Mouse (Mus musculus): ENCODE measurements around the gene Ppa1. TPM values are rescaled to one million over a fixed set of nuclear protein-coding genes. Genes with fewer than 3 reads are reported as not detected.

Gene Ppa1
- polyA plus RNA-seq (2021; fragmentation: Nextera tagmentation), result 144 and 167 TPM in 2 replicates
- long read RNA-seq, experiment 1, transcript Ppa1-201 (11 exons, 1,364 nt), result major isoform, 277 of 284 reads
- long read RNA-seq, experiment 1, partial matches to known transcripts, result 3 of 284 reads
- long read RNA-seq, experiment 1, other reads (novel, unspliced or antisense), result 4 of 284 reads
- long read RNA-seq, experiment 2, transcript Ppa1-201 (11 exons, 1,364 nt), result major isoform, 174 of 224 reads
- long read RNA-seq, experiment 2, partial matches to known transcripts, result 47 of 224 reads
- long read RNA-seq, experiment 2, other reads (novel, unspliced or antisense), result 3 of 224 reads

GRCm38 (mm10) chr10:61647790-61648736, at the start of gene Ppa1:
Gene Ppa1, plus strand, starts transcription at chr10:61648552.

DNA sequence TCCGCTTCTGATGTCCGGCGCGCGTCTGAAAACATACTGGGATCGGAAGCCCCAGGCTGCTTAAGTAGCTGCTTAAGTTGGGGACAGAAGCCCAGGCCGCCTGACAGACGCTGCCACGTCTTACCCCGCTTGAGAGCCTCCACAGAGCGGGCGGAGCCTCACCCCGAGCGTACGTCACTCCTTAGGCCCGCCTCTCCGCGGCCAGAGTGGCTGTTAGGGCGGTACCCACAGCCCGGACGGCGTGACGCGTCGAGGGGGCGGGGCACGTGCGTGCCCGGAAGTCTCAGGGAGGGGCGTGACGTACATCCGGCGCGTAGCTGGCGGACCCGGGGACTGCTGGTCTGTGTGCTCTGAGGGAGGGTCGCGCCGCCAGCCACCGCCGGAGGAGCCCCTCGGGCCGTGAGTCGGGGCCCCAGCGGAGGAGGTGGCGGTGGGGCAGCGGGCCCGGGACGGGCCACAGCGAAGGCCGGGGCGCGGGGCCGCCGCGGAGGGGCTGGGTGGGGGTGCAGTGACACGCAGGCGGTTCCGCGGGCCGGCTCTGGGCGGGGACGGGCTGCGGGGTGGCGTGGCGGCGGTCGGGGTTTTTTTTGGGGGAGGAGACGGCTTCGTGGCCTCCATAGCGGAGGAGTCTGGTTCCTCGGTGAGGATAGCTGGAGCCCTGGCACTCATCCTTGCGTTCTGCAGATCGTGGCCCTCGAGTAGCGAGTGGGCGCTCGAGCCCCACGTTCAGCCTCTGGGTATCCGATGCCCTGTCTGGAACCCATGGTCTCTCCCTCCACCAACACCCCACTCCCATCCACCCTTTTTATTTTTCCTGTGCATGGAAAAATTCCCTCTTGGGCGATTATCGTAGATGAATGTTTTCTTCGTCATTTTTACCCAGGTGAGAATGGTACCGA, 31.9 kb downstream of the Ppa1 start, which contains the start of gene Sar1a:
Gene Sar1a (plus strand): TSS at position 285 of the 899 bp plus-strand sequence.

DNA sequence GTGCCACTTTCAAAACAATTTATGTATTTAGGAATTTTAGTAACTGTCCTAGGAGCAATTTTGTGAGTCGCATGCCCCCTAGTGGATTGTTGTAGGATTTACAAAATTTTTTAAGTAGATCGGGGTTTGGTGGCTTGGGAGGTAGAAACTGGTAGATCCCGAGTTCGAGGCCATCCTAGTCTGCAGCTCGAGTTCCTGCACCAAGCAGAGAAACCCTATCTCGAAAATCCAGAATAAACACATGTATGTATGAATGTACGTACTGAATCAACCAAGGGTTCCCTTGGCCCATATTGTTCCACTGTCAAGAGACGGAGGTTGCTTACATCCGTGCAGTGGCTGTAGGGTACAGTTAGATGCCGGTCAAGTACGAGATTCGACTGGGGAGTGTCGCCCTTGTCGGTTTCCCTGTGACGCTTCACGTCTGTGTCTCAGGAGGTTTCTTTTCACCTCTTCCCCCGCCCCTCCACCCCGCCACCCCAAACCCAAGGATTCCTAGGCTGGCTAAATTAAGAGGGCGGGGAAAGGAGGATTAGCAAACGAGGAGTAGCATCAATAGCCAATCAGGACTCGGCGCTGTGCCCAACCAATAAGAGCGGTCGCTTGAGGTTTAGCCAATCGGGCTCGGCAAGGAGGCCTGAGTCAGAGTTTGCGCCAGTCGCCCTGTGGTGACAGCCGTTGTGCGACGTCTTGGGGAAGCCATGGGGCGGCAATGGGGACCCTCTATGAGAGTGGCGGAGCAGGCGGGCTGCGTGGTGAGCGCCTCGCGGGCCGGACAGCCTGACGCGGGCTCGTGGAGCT, 46.7 kb downstream of the Ppa1 start, which contains the start of gene Tysnd1:
Gene Tysnd1 (plus strand): TSS at position 645 of the 801 bp plus-strand sequence.

DNA sequence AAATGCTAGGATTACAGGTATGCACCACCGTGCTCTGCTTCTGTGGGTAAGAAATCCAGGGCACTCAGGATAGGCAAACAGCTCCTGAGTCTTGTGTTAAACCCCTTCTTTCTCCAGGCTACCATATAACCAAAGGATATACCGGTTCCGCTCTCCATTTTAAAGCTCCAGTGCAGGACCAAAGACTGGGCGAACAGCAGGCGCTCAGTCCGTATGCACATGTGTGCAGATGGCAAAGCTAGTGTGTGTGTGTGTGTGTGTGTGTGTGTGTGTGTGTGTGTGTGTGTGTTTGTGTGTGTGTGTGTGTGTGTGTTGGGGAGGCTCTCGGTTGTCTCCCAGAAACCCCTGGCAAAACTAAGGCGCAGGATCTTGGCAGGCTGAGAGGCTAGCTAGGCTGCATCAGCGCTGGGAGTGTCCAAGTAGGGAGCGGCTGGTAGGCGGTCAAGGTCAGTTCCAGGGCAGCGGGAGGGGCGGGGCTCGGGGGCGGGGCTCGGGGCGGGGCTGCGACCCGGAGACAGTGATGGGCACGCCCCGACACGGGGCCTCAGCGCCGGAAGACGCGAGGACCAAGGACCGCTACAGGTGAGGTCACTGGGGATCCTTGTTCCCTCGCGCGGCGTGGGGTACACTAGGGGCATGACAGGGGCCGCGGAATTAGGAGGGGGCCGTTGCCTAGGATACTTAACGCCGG, 66.6 kb downstream of the Ppa1 start, which contains the start of gene Aifm2:
Gene Aifm2 (plus strand): TSS at position 493 of the 691 bp plus-strand sequence.

Other genes with a start within 250 kb of the Ppa1 start
- gene Nodal, start 230.6 kb upstream of the Ppa1 start, polyA plus RNA-seq (2021; fragmentation: Nextera tagmentation), result 0.37 and 0.44 TPM in 2 replicates
- 5.9 and 34.2 TPM in 2 replicates for gene Eif4ebp2, start 195.9 kb upstream of the Ppa1 start, polyA plus RNA-seq (2021; fragmentation: Nextera tagmentation)
- gene Lrrc20, start 172.8 kb upstream of the Ppa1 start, polyA plus RNA-seq (2021; fragmentation: Nextera tagmentation), result 6.0 and 12.1 TPM in 2 replicates
- 0.67 and 0.89 TPM in 2 replicates for gene Npffr1, start 53.1 kb upstream of the Ppa1 start, polyA plus RNA-seq (2021; fragmentation: Nextera tagmentation)
- gene Sar1a, start 31.7 kb downstream of the Ppa1 start, polyA plus RNA-seq (2021; fragmentation: Nextera tagmentation), result 103 and 128 TPM in 2 replicates
- gene Tysnd1, start 47.0 kb downstream of the Ppa1 start, polyA plus RNA-seq (2021; fragmentation: Nextera tagmentation), result 14.4 and 26.1 TPM in 2 replicates
- 6.7 and 8.6 TPM in 2 replicates for gene Aifm2, start 66.7 kb downstream of the Ppa1 start, polyA plus RNA-seq (2021; fragmentation: Nextera tagmentation)
- gene H2afy2, start 135.6 kb downstream of the Ppa1 start, polyA plus RNA-seq (2021; fragmentation: Nextera tagmentation), result 22.2 and 23.9 TPM in 2 replicates

Data from left cerebral cortex, adult 6 months (tissue).